Mouse (Mus musculus): ENCODE data around the gene Efcab9. TPM values are rescaled to one million over a fixed set of nuclear protein-coding genes. Genes with fewer than 3 reads are reported as not detected.

The Efcab9 gene
- polyA plus RNA-seq, 2 experiments from 2014 or later = 1.1 to 1.2 TPM

- ATAC-seq = no peak
Observed at GRCm38 (mm10) chr11:32493312-32493711, 38.6 kb downstream of the Efcab9 start.

GRCm38 (mm10) chr11:32491079-32491478, 40.8 kb downstream of the Efcab9 start:
- ATAC-seq = no peak

GRCm38 (mm10) chr11:32488808-32489670, 42.8 kb downstream of the Efcab9 start:
- ATAC-seq = peak; percentile 85

GRCm38 (mm10) chr11:32488344-32488743, 43.5 kb downstream of the Efcab9 start:
- no peak for ATAC-seq

GRCm38 (mm10) chr11:32487501-32487900, 44.4 kb downstream of the Efcab9 start:
- no peak for ATAC-seq

- peak; percentile 65 for ATAC-seq
Observed at GRCm38 (mm10) chr11:32486621-32487020, 45.3 kb downstream of the Efcab9 start.

- no peak for ATAC-seq
Observed at GRCm38 (mm10) chr11:32485290-32485689, 46.6 kb downstream of the Efcab9 start.

- no peak for ATAC-seq
Observed at GRCm38 (mm10) chr11:32481525-32481924, 50.4 kb downstream of the Efcab9 start.

- ATAC-seq = no peak
Observed at GRCm38 (mm10) chr11:32475487-32476236, 56.2 kb downstream of the Efcab9 start.

GRCm38 (mm10) chr11:32474725-32475124, 57.2 kb downstream of the Efcab9 start:
- peak; percentile 52 for ATAC-seq

Other genes starting within 250 kb of the Efcab9 start
- gene Hba-a1, start 248.6 kb downstream of the Efcab9 start, polyA plus RNA-seq (2017; shearing (Covaris generic)) = 100 to 1,000 TPM in 1 of 2 experiments, 1 to 10 TPM in 1; 4.6 to 196 TPM
- not detected for gene Hbq1b, start 245.1 kb downstream of the Efcab9 start, polyA plus RNA-seq (2017; shearing (Covaris generic))
- gene Hba-a2, start 235.6 kb downstream of the Efcab9 start, polyA plus RNA-seq (2017; shearing (Covaris generic)) = 100 to 1,000 TPM in 1 of 2 experiments, 1 to 10 TPM in 1; 8.9 to 339 TPM
- gene Hbq1a, start 232.0 kb downstream of the Efcab9 start, polyA plus RNA-seq (2017; shearing (Covaris generic)) = not detected
- gene Sh3pxd2b, start 184.3 kb downstream of the Efcab9 start, polyA plus RNA-seq (2017; shearing (Covaris generic)) = under 1 TPM in 1 of 2 experiments, not detected in 1; 0.06 TPM
- gene Ubtd2, start 76.7 kb downstream of the Efcab9 start, polyA plus RNA-seq (2017; shearing (Covaris generic)) = 1 to 10 TPM; 2.3 to 3.1 TPM
- 100 to 1,000 TPM in 1 of 2 experiments, 10 to 100 TPM in 1; 66.9 to 116 TPM for gene Stk10, start 1.2 kb upstream of the Efcab9 start, polyA plus RNA-seq (2017; shearing (Covaris generic))
- 10 to 100 TPM; 21.3 TPM for gene Fbxw11, start 110.6 kb upstream of the Efcab9 start, polyA plus RNA-seq (2017; shearing (Covaris generic))